Mouse (Mus musculus) heart, embryonic 16.5 days (tissue): ENCODE data around the gene Casp2. TPM values are rescaled to one million over a fixed set of nuclear protein-coding genes. Genes with fewer than 3 reads are reported as not detected.

Experiments
- ATAC-seq: fragments of 200-750 bp; cut with Nextera tagmentation; replicated peaks from 2 replicates; pipeline ENCODE4 v1.8.0; 2017; ENCODE audit warnings: moderate number of reproducible peaks; ENCODE audit not compliant: insufficient read depth, low FRiP score; ENCODE audit errors: extremely low read depth
- H3K27ac ChIP-seq: fragments of 300-500 bp; sonication (generic); 2 replicates; pipeline ENCODE4 v1.5.1; 2014; ENCODE audit warnings: mild to moderate bottlenecking, low read length, control low read depth, moderate library complexity
- H3K27me3 ChIP-seq: fragments of 300-500 bp; sonication (generic); 2 replicates; pipeline ENCODE4 v1.6.1; 2014; ENCODE audit warnings: low read length, mixed read lengths; ENCODE audit not compliant: control insufficient read depth, insufficient read depth
- H3K36me3 ChIP-seq: fragments of 300-500 bp; sonication (generic); 2 replicates; pipeline ENCODE4 v1.6.1; 2014; ENCODE audit not compliant: control insufficient read depth, insufficient read depth
- H3K4me1 ChIP-seq: fragments of 300-500 bp; sonication (generic); 2 replicates; pipeline ENCODE4 v1.6.1; 2014; ENCODE audit warnings: low read length, mixed read lengths; ENCODE audit not compliant: control insufficient read depth, insufficient read depth
- H3K4me2 ChIP-seq: fragments of 300-500 bp; sonication (generic); 2 replicates; pipeline ENCODE4 v1.6.1; 2014; ENCODE audit warnings: low read depth, mild to moderate bottlenecking, control low read depth, low read length
- H3K4me3 ChIP-seq: fragments of 300-500 bp; sonication (generic); 2 replicates; pipeline ENCODE4 v1.5.1; 2014; ENCODE audit warnings: mild to moderate bottlenecking, control low read depth, low read length
- H3K9ac ChIP-seq: fragments of 300-500 bp; sonication (generic); 2 replicates; pipeline ENCODE4 v1.6.1; 2014; ENCODE audit warnings: low read length, control low read depth
- H3K9me3 ChIP-seq: fragments of 300-500 bp; sonication (generic); replicated peaks from 2 replicates; pipeline ENCODE4 v1.6.1; 2016; ENCODE audit warnings: low read length; ENCODE audit not compliant: control insufficient read depth
- WGBS: fragments of 180-500 bp; shearing (Covaris S2); extraction: QIAGEN DNeasy Blood & Tissue Kit; methylation state at CpG from one replicate; pipeline ENCODE4 v1.1.7; 2014; 5-methylcytosine and 5-hydroxymethylcytosine counted together
- polyA plus RNA-seq: library from polyadenylated mRNA; unstranded; fragments of >200 nt; fragmentation: Nextera tagmentation; extraction: Ambion mirVana; gene quantifications from 2 replicates; pipeline ENCODE4 v1.2.1, GENCODE M21; 2015

Gene Casp2
- polyA plus RNA-seq, 1 experiment from 2014 or later = 38.7 TPM

DNA sequence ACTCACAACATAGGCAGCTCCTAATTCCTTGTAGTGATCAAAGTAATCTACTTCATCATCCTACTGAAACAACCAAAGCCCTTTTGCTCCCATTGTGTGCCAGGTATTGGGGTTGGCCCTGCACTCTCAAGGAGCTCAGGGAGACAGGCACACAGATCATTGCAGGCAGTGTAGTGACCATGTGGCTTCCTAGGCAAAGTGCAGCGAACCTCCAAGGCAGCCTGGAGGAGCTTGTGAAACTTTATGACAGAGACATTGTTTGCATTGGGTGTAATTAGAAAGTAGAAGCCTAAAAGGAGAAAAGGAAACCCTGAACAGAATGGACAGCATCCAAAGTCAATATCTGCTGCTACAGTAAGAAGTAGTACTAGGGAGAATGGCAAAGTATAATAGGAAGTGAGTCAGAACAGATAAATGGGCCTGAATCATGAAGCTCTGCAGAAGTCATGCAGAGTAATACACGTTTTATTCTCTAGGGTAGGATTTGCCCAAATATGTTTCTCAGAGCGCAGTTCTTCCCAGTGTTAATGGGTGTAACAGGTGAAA lies 30.8 kb downstream of the Casp2 start:
- no peaks in the 10 kb centered on the region for H3K9me3 ChIP-seq
- H3K27ac ChIP-seq = no peak overlapping the region
- H3K4me1 ChIP-seq = no peaks in the 10 kb centered on the region
- H3K9ac ChIP-seq = no peak overlapping the region
- H3K27me3 ChIP-seq = no peaks in the 10 kb centered on the region
- WGBS = 59% methylated on average over 3 of the region's 3 CpGs
- H3K36me3 ChIP-seq = 0 out of 2 replicates have a peak, but pooled peaks cover 3% of the 10 kb centered on the region
- peak; percentile 42; the same call in 1 of the 2 replicates for ATAC-seq
- H3K4me2 ChIP-seq = no peak overlapping the region
- H3K4me3 ChIP-seq = no peak overlapping the region

DNA sequence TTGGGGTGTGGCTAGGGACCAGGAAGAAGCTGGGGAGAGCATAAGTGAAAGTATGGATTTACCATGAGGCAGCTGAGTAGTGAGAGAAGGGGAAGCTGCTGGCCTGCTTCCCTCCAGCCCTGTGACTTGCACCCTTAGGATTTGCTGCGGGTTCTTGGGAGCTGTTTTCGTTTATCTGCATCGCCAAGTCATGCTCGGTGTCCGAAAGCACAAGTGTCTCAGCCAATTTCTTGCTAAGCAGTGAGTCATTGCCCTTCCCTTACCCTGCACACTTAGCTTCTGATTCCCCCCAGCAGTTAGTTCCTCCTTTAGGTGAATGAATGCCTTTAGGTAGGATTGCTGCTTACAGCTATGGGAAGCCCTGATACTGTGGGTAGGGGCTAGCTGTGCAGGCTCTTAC lies 34.6 kb downstream of the Casp2 start:
- 0 out of 2 replicates have a peak, but pooled peaks cover 3% of the 10 kb centered on the region for H3K36me3 ChIP-seq
- H3K4me2 ChIP-seq = no peak overlapping the region
- no peaks in the 10 kb centered on the region for H3K27me3 ChIP-seq
- no peak overlapping the region for H3K4me3 ChIP-seq
- no peak for ATAC-seq
- H3K9me3 ChIP-seq = no peaks in the 10 kb centered on the region
- WGBS = 93% methylated on average over 5 of the region's 5 CpGs
- H3K9ac ChIP-seq = no peak overlapping the region
- no peak overlapping the region for H3K27ac ChIP-seq
- H3K4me1 ChIP-seq = no peaks in the 10 kb centered on the region

DNA sequence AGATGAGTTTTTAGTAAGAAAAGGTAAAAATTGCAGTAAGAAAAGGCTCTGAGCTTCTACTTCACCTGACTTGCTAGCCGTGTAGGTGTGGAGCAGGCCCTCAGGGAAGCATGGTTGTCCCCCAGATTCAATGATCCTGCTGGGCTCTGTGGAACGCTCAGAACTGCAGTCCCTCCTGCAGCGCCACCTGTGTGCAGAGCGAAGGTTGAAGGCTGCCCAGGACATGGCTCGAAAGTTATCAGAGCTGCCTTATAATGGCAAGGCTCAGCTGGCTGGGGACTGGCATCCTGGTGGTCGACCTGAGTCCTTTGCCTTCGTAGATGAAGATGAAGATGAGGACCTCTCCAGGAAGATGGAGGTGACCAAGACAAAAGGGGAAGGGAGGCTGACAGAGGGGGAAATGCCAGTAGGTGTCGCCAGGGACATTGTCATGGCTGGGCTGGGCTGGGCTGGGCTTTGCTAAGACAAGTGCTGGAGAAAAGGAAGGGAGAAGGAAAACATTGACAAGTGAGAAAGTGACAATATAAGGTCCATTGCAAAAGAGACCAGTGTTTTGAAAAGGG lies 45.1 kb downstream of the Casp2 start:
- H3K4me1 ChIP-seq = no peaks in the 10 kb centered on the region
- H3K4me3 ChIP-seq = no peak overlapping the region
- H3K4me2 ChIP-seq = no peak overlapping the region
- H3K27ac ChIP-seq = no peak overlapping the region
- ATAC-seq = no peak
- no peaks in the 10 kb centered on the region for H3K36me3 ChIP-seq
- 44% methylated on average over 8 of the region's 8 CpGs for WGBS
- no peaks in the 10 kb centered on the region for H3K27me3 ChIP-seq
- no peak overlapping the region for H3K9ac ChIP-seq
- no peaks in the 10 kb centered on the region for H3K9me3 ChIP-seq

DNA sequence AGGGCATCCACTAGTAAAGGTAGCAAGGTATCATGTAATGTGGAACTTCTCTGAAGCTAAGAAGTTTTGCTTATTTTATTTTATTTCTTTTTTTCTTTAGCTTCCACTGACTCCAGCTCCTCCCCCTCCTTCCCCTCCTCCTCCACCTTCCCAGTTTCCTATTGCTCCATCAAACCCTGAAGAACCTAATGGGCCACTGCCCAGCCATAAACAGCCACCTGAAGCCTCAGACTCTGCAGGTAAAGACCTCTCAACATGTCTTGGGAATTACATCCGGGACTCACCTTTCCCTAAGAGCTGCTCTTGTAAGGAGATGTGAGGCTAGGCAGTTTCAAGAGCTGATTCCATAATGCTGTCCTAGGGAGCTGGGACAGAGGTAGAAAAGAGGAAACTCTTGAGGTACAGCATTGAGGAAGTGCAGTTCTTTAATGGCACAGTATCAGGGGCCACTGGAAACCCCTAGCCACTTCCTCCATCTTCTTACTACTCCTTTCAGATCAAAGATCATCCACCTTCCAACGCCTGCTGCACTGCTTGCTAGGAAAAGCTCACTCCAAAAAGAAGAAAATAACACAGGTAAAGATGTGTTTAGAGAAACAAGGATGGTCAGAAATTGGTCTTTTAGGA lies 45.8 kb downstream of the Casp2 start:
- no peak overlapping the region for H3K9ac ChIP-seq
- no peaks in the 10 kb centered on the region for H3K9me3 ChIP-seq
- H3K27ac ChIP-seq = no peak overlapping the region
- H3K4me3 ChIP-seq = no peak overlapping the region
- H3K27me3 ChIP-seq = no peaks in the 10 kb centered on the region
- no peaks in the 10 kb centered on the region for H3K36me3 ChIP-seq
- H3K4me1 ChIP-seq = no peaks in the 10 kb centered on the region
- WGBS = 79% methylated on average over 2 of the region's 2 CpGs
- ATAC-seq = no peak
- no peak overlapping the region for H3K4me2 ChIP-seq

DNA sequence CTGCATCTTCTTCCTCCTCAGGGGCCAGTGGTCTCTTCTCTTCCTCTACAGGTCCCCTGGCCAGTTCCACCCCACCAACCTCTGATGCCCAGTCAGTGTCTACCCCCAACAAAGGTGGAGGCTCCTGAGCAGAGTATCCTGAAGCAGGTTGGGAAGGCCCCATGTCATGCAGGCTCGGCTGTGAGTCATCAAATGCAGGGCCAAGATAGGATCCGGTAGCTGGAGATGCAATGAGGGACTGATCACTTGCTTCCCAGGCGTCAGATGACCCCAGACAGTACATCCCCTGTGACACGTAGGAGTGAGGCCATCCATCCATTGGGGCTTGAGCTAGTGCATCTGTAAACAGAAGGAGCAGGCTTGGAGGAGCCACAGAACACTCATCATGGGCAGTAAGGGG lies 53.5 kb downstream of the Casp2 start:
- H3K9me3 ChIP-seq = no peaks in the 10 kb centered on the region
- H3K9ac ChIP-seq = no peak overlapping the region
- peaks cover 27% of the 10 kb centered on the region for H3K27me3 ChIP-seq
- H3K4me2 ChIP-seq = no peak overlapping the region
- H3K4me3 ChIP-seq = no peak overlapping the region
- H3K27ac ChIP-seq = no peak overlapping the region
- no peaks in the 10 kb centered on the region for H3K4me1 ChIP-seq
- 68% methylated on average over 4 of the region's 4 CpGs for WGBS
- ATAC-seq = no peak
- no peaks in the 10 kb centered on the region for H3K36me3 ChIP-seq

DNA sequence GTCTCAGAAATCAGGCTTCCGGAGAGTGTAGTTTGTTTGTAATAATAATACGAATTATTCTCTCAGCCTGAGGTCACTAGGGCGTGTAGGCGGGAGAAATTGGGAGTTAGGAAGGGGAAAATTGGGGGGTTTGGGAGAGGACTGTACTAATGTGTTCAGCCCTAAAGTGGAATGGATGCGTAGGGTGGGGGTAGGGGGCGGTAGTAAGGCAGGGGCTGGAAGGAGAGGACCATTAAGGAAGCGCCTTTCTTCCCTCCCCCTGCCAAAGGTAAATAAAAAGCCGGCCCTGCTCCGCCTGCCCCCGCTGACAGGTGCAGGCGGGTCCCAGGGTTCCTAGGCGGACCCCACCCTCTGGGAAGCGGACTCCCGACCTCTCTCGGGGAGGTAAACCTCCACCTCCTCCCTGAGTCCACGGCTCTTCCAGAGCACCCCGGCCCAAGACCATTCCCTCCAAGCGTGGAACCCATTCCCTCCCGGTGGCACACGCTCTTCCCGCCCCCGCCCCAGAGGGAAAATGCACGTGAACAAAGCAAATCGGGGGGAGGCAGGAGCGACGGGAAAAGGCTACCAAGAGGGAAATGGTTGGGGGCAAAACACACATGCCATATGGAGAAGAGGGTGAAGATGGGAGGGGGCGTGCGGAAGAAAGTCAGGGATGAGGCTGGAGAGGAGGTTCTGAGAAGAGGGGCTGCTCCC lies 58.7 kb downstream of the Casp2 start:
- Histone ChIP-seq H3K36me3 (no peaks in the 10 kb centered on the region), H3K27ac (no peak overlapping the region), H3K4me3 (peak overlapping the region; percentile 69), H3K9ac (peak overlapping the region; percentile 66; the same call in 1 of the 2 replicates), H3K27me3 (peaks cover 44% of the 10 kb centered on the region), H3K4me1 (peaks cover 8% of the 10 kb centered on the region; the same call in 1 of the 2 replicates), H3K4me2 (peak overlapping the region; percentile 99), H3K9me3 (no peaks in the 10 kb centered on the region)
- ATAC-seq = no peak
- 1% methylated on average over 28 of the region's 28 CpGs for WGBS

DNA sequence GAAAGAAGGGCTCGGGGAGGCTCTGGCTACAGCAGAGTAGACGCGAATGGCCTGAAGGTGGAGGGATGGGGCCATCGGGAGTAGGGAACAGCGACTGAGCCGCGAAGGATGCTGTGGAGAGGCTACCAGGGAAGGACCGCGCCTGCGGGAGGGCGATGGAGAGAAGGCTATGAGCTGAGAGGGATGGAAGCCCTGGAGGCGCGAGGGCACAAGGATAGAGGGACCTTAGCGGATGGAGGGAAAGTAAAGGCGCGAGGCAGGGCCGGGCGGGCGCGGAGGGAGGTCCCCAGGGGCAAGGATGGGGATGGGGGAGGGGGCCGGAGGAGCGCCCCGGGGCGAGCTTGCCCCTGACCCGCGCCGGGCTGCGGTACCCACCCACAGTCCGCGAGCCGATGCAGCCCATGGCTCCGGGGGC lies 59.3 kb downstream of the Casp2 start:
- peak; percentile 23; the same call in 1 of the 2 replicates for ATAC-seq

DNA sequence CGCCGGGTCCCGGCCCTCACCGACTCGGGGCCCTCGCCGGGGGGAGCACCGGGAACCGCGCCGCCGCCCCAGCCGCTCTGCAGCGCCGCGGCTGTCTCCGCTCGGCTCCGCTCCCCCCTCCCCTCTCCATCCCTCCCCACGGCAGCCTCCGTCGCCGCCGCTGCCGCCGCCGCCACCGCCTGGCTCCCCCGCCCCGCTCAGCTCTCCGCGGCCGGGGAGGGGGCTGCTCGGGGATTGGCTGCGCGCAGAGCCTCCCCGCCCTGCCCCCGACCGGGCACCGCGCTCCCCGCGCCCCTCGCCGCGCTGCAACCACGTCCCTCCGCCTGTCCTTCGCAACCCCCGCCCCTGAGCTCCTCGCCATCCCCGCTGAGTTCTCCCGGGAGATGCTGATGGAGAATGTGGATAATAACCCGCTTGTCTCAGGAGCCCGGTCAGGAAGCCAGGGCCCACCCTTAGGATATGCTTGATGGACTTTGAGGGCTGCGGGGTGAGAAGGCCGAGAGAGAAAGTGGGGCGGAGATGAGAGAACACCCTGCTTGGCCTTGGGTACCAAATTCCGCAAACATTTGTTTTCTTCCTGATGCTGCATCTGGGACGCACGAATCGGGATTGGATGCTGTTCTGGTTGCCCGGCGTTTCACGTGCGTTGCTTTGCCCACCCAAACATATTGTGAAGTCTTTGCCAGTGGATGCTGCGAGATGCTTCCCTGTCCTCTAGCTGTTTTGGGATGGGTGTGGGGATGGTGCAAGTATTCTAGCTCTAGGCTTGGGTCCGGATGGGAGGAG lies 59.9 kb downstream of the Casp2 start, which contains the start of gene Fam131b:
TSS of gene Fam131b (minus strand) at position 162 of the 786 bp plus-strand sequence.
- no peak within 1 kb of the TSS for H3K27ac ChIP-seq
- H3K4me1 ChIP-seq = peaks cover 8% of the 10 kb centered on the region; the same call in 1 of the 2 replicates
- H3K36me3 ChIP-seq = no peaks in the 10 kb centered on the region
- WGBS = under 1% methylated on average over 27 of the region's 68 CpGs
- peaks cover 44% of the 10 kb centered on the region for H3K27me3 ChIP-seq
- H3K9me3 ChIP-seq = no peaks in the 10 kb centered on the region
- peak within 1 kb of the TSS; percentile 99 for H3K4me2 ChIP-seq
- ATAC-seq = peak; percentile 63; the same call in 1 of the 2 replicates
- peak within 1 kb of the TSS; percentile 69 for H3K4me3 ChIP-seq
- H3K9ac ChIP-seq = peak within 1 kb of the TSS; percentile 66

More for the DNA sequence above, 59.3 kb downstream of the Casp2 start:
- H3K4me3 ChIP-seq = peak overlapping the region; percentile 69
- H3K27ac ChIP-seq = no peak overlapping the region
- H3K36me3 ChIP-seq = no peaks in the 10 kb centered on the region
- peaks cover 44% of the 10 kb centered on the region for H3K27me3 ChIP-seq
- WGBS = under 1% methylated on average over 32 of the region's 32 CpGs
- peak overlapping the region; percentile 99 for H3K4me2 ChIP-seq
- peak overlapping the region; percentile 66 for H3K9ac ChIP-seq
- H3K4me1 ChIP-seq = peaks cover 8% of the 10 kb centered on the region; the same call in 1 of the 2 replicates
- H3K9me3 ChIP-seq = no peaks in the 10 kb centered on the region
